Mouse (Mus musculus) G1E (cell line): ENCODE data around the gene Tnfaip1.

Experiments
- CTCF ChIP-seq: IDR thresholded peaks from 2 replicates; pipeline ENCODE4 v1.5.1; 2012; ENCODE audit warnings: low read depth, low read length, inconsistent platforms, mixed read lengths
- GATA1 ChIP-seq: IDR thresholded peaks from 2 replicates; pipeline ENCODE4 v1.6.1; 2012; ENCODE audit warnings: borderline replicate concordance, low read length, inconsistent platforms, mixed read lengths
- GATA2 ChIP-seq: IDR thresholded peaks from 2 replicates; pipeline ENCODE4 v1.6.1; 2012; ENCODE audit warnings: low read depth, low read length, inconsistent platforms, borderline replicate concordance
- TAL1 ChIP-seq: conservative IDR thresholded peaks from 2 replicates; pipeline ENCODE4 v1.6.1; 2012; ENCODE audit warnings: low read depth, low read length, inconsistent platforms, mixed read lengths

DNA sequence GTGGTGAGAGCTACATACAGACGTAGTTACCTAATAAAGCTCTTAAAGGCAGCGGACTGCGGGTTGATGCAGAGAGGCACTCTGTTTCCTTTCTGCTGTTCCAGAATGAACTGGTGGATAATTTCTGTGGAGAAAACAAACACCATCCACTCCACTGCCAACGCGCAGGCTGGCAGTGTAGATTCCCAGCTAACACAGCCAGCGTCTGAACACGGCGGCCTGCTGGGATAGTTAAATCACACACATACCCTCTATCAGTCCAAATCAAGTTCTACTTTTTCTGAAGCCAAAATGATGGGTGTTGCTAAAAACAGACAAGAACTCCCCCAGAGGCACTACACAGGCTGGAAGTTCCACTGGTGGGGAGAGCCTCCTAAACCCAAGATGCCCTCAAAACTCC, 35.3 kb upstream of the Tnfaip1 start:
- TF ChIP-seq CTCF: no peak
- no peak for TF ChIP-seq GATA1
- no peak for TF ChIP-seq TAL1
- no peak for TF ChIP-seq GATA2
